Mouse (Mus musculus) 416B (cell line): Measurements from ENCODE around the gene Rspry1.
A peak's percentile ranks its signal among the peaks of the same experiment; 100 is the strongest.

ENCODE experiments used
- DNase-seq: peaks from one replicate; pipeline ENCODE4 v3.0.0; 2011; ENCODE audit warnings: low read depth

The Rspry1 gene

GRCm38 (mm10) chr8:94684287-94684686 lies 82.5 kb downstream of the Rspry1 start:
- no peak for DNase-seq

GRCm38 (mm10) chr8:94685953-94686352 lies 84.2 kb downstream of the Rspry1 start:
- DNase-seq: no peak

- DNase-seq: no peak
Observed at GRCm38 (mm10) chr8:94694701-94695100, 93.0 kb downstream of the Rspry1 start.

GRCm38 (mm10) chr8:94695341-94695993 lies 93.7 kb downstream of the Rspry1 start:
- no peak for DNase-seq

GRCm38 (mm10) chr8:94695994-94696384 lies 94.3 kb downstream of the Rspry1 start, which contains the start of gene Pllp:
Gene Pllp, minus strand, starts transcription at chr8:94696278.
- no peak for DNase-seq

GRCm38 (mm10) chr8:94696566-94696965 lies 94.8 kb downstream of the Rspry1 start:
- no peak for DNase-seq

- no peak for DNase-seq
Observed at GRCm38 (mm10) chr8:94697956-94698355, 96.2 kb downstream of the Rspry1 start.

GRCm38 (mm10) chr8:94699366-94699765 lies 97.6 kb downstream of the Rspry1 start:
- DNase-seq: no peak

- no peak for DNase-seq
Observed at GRCm38 (mm10) chr8:94700421-94700935, 98.7 kb downstream of the Rspry1 start.

GRCm38 (mm10) chr8:94702156-94702555 lies 100.4 kb downstream of the Rspry1 start:
- DNase-seq: peak; percentile 53

GRCm38 (mm10) chr8:94702844-94703813 lies 101.4 kb downstream of the Rspry1 start:
- peak; percentile 95 for DNase-seq

GRCm38 (mm10) chr8:94703972-94704668 lies 102.4 kb downstream of the Rspry1 start:
- peak; percentile 99 for DNase-seq

GRCm38 (mm10) chr8:94704669-94704984 lies 102.9 kb downstream of the Rspry1 start:
- DNase-seq: no peak

GRCm38 (mm10) chr8:94705581-94706245 lies 104.0 kb downstream of the Rspry1 start:
- DNase-seq: no peak

GRCm38 (mm10) chr8:94706732-94707395 lies 105.1 kb downstream of the Rspry1 start:
- DNase-seq: no peak
